Mouse (Mus musculus): Measurements from ENCODE around the gene Spns2.

Spns2 gene

DNA sequence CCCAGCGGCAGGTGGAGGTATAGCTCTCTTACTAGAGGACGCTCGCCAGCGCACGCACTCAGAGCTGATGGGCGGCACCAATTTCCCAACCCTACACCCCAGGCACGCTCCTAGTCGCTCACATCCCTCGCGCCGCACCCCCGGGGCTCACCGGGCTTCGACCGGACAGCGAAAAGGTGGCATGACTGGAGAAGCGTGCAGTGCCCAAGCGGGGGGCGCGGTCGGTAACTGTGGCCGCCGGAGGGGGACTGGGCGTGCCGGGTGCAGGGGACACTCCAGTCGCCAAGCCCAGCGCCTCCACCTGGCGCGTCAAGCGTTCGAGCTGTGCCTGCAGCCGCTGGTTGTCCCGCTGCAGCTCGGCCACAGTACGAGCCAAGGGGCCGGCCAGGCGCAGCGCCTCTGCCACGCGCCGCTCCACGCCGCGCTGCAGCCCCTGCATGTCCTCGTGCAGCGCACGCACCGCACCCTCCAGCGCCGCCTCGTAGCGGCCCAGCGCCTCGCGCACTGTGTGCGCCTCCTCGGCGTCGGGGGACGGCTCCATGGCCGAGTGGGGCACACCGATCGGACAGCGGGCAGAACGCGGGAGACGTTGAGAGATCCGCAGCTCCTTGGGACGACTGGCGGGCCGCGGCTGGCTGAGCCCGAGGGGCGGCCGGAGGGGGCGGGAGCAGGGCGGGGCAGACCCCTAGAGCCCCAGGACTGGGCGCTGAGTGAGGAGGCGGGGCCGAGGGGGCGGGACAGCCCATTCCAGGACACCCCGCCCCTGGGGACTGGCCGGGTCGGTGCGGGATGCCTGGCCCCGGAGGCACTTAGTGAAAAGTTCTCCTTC lies 78.4 kb downstream of the Spns2 start, which contains the start of gene Smtnl2:
Gene Smtnl2, minus strand, starts transcription at position 621 of the 829 bp plus-strand sequence.
- DNase-seq (ENCODE audit: low spot score in 2 of 2) = peak; percentile 89 to 91

DNA sequence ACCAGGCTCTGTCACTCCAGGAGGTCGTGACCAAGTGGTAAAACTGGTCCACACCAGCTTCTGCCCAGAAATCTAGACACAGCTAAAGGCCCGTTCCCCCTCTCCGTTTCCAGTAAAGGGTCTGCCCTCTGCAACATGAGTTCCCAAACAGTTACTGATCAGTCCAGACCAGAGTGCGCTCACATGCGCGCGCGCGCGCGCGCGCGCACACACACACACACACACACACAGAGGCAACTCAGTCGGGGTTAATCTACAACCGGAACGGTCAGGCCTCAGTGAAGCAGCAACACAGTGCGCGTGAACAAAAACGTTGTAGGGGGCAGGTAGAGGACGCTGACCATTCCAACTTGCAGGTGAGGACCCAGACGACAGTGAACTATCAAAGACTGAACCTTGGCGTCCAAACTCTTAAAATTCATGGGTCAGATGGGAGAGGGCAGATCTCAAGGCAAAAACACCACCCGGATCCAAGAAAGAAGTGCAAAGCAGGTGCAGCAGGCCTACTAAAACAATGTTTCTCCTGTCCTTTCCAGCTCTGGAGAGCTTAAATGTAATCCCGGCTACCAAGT lies 79.1 kb downstream of the Spns2 start:
- no peak for DNase-seq (ENCODE audit: low spot score in 2 of 2)

DNA sequence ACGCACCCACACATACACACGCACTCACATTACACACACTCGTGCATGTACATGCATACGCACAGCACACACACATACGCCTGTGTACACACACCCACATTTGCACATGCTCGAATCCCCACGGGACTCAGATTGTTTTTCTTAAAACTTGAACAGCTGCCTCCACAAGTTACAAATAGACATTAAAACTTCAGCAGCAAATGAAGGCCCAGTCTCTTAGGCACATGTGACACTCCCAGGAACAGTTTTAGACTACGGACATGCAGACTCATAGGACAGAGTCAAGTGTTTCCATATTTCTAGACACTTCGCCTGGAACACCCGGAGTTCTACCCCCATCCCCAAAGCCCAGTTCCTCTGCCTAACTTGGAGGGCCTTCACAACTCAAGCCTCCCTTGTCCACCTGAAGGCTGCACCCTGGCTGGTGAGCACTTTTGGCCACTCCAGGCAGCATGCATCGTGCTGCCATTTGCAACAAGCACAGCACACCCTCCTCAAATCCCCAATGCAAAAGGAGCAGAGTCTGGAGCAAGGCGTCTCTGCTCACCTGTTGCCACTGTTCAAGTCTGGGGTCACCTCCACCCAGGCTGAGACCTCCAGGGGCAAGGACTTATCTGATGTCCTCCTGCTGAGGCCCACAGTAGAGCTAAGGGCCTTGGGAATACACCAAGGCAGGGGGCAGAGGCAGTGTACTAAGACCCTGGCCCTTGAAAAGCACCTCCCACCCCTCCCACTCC lies 79.9 kb downstream of the Spns2 start:
- DNase-seq (ENCODE audit: low spot score in 2 of 2) = no peak

DNA sequence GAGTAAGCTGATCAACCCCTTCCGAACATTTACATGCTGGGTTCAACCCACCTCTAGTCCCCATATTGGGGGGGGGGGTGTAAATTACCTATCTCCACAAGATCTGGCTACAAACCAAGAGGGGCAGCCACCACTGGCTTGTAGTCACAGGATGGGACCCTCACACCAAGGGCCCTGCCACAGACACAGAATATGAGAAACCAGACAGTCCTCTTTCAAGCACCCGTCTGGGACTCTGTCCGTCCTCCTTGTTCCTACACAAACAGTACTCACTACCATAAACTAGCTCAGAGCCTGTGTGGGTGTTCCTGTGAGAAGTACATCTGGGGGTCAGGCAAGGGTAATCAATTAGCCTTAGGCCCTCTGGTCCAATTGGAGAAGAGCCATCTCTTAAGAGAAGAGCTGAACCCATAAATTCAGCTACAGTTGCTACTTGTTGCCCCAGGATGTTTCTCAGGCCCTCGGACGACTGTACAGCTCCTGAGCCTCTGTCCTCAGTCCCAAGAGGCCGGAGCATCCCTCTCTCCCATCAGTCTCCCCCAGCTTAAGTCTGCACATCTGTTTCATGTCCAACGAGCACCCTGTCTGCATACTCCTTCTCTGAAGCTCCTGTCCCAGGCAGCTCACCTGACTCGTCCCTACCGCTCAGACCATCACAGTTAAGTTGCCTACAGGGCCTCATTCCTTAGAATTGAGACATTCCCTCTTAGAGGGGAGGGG lies 81.1 kb downstream of the Spns2 start:
- no peak for DNase-seq (ENCODE audit: low spot score in 2 of 2)

DNA sequence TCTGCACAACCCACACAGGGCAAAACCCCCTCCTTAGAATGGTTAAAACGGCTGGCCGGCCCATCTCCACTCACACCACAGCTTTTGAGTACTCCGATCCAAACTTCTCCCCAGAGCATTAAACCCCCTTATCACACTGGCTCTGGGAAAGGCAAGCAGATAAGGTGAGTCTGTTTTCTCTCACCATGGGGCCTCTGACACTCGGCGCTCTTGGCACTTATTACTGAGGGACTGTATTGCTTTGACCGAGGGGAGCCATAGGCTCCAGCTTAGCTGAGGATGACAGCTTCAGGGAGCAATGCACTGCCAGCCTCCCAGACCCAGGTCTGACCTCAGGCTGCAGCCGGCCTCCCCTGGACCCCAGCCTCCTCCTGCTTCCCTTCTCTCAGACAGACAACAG lies 82.1 kb downstream of the Spns2 start:
- no peak for DNase-seq (ENCODE audit: low spot score in 2 of 2)

DNA sequence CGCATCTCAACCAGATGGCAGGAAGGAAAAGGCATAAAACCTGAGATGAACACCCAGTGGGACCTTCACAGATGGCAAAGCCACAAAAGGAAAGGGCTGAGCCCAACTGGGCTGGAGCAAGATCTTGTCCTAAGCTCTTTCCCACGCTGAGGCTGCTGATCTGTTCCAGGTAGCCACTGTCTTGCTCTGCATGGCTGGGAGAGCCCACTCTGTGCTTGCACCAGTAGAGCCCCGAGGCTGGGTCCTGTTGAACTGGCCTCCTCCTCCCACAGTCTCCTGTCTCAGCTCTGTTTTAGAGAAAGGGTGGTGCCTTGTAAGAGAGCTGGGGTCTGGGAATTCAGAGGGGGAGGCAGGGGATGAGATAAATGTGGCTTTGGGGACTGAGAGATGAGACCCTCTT lies 82.6 kb downstream of the Spns2 start:
- DNase-seq (ENCODE audit: low spot score in 2 of 2) = no peak

DNA sequence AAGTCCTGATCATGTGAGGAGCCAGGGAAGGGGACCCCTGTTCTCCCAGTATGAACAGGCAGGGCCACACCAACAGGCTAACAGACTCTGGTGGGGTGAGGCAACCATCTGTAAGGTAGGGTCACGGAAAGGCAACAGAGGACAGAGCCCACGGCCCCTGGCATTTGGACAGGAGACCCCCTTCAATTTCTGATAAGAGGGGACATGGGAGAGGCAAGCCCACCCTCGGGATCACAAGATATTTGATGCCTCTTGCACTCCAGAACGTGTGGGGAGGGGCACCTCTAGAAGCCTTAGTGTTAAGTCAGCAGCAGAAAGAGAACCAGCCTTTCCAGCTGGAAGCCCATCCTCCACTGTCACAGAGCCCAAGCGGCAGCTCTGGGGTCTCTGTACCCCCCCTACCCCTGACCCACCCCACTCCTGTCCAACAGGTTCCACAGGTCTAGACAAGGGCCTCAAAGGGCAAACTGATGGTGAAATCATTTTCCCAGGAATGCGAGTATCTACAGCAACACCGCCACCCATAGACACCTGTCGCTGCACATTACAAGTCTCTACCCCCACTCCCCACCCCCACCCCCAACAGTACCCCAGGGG lies 83.5 kb downstream of the Spns2 start:
- DNase-seq (ENCODE audit: low spot score in 2 of 2) = no peak

DNA sequence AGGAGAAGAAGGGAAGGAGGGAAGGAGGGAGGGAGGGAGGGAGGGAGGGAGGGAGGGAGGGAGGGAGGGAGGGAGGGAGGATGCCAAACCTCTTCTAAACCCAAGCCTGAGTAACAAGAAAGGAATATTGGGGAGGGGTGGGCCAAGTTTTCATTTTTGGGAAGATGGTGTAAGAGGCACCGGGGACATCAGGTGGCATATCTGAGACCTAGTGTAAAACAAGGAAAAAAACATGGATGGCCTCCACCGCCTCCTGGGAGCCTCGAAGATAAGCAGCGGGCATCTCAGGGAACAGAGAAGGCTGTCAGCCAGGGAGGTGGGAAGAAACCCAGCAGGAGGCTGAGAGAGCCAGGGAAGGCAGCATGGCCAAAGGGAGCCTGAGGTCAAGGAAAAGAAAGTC lies 84.2 kb downstream of the Spns2 start:
- DNase-seq (ENCODE audit: low spot score in 2 of 2) = no peak

DNA sequence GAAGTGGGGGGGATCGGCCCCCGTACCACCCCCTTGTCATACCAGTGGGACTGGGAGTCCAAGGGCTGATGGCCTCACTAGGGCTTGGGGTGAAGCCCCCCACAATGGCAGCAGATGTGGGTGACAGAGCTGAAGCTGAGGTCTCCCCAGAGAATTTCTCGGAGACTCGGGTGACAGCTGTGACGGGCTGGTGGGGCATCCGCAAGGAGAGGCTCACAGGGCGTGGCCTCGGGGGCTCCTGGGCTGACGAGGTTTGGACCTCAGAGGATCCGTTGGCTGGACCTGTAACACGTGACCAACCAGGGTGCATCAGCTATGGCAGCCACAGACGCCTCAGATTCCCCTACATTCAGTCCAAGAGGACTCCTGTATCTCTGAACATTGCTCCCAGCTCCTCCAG lies 86.7 kb downstream of the Spns2 start:
- DNase-seq (ENCODE audit: low spot score in 2 of 2) = no peak

DNA sequence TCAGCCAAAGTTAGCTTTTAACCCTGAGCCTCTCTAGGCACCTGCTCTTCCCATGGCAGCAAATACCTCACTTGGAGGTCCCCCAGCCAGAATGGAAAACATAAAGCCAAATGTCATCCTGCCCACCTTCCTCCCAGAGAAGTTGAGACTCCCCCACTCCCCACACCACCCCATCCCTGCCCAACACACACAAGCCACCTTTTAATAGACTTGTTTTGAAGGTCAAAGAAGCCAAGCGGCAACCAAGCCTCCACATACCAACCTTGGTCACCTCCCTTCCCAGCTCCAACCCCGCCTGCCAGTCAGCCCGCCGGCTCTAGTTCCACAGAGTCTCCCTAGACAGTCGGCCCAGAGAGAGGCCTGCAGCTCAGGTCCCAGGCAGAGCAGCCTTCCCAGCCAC lies 87.7 kb downstream of the Spns2 start:
- DNase-seq (ENCODE audit: low spot score in 2 of 2) = no peak
